Mouse (Mus musculus) midbrain, embryonic 15.5 days (tissue): ENCODE measurements around the gene Stard7. TPM values are rescaled to one million over a fixed set of nuclear protein-coding genes. Genes with fewer than 3 reads are reported as not detected.
"Not testable (repeated sequence)": the region's sequence is repeated elsewhere in the genome, so short reads cannot be mapped to it uniquely, and the experiment has no call there.

ENCODE experiments used
- ATAC-seq: fragments of 200-750 bp; cut with Nextera tagmentation; replicated peaks from 2 replicates; pipeline ENCODE4 v1.8.0; 2017; ENCODE audit warnings: moderate TSS enrichment
- H3K27ac ChIP-seq: fragments of 300-500 bp; sonication (generic); 2 replicates; pipeline ENCODE4 v1.5.1; 2015; ENCODE audit warnings: mild to moderate bottlenecking, inconsistent platforms
- H3K27me3 ChIP-seq: fragments of 300-500 bp; sonication (generic); replicated peaks from 2 replicates; pipeline ENCODE4 v1.6.1; 2015; ENCODE audit warnings: inconsistent platforms
- H3K36me3 ChIP-seq: fragments of 300-500 bp; sonication (generic); replicated peaks from 2 replicates; pipeline ENCODE4 v1.6.1; 2015; ENCODE audit warnings: inconsistent platforms
- H3K4me1 ChIP-seq: fragments of 300-500 bp; sonication (generic); 2 replicates; pipeline ENCODE4 v1.6.1; 2015; ENCODE audit warnings: inconsistent platforms
- H3K4me2 ChIP-seq: fragments of 300-500 bp; sonication (generic); 2 replicates; pipeline ENCODE4 v1.6.1; 2015; ENCODE audit warnings: inconsistent platforms, mild to moderate bottlenecking, moderate library complexity
- H3K4me3 ChIP-seq: fragments of 300-500 bp; sonication (generic); 2 replicates; pipeline ENCODE4 v1.5.1; 2015; ENCODE audit warnings: mild to moderate bottlenecking, inconsistent platforms
- H3K9ac ChIP-seq: fragments of 300-500 bp; sonication (generic); 2 replicates; pipeline ENCODE4 v1.6.1; 2015; ENCODE audit warnings: mild to moderate bottlenecking, inconsistent platforms
- H3K9me3 ChIP-seq: fragments of 300-500 bp; sonication (generic); 2 replicates; pipeline ENCODE4 v1.6.1; 2016; ENCODE audit warnings: inconsistent platforms
- WGBS: fragments of 180-500 bp; shearing (Covaris S2); methylation state at CpG from one replicate; pipeline ENCODE4 v1.1.7; 2015; ENCODE audit warnings: mixed read lengths; 5-methylcytosine and 5-hydroxymethylcytosine counted together
- polyA plus RNA-seq: library from polyadenylated mRNA; unstranded; fragments of >200 nt; fragmentation: Nextera tagmentation; extraction: Ambion mirVana; gene quantifications from 2 replicates; pipeline ENCODE4 v1.2.1, GENCODE M21; 2015

The Stard7 gene
- polyA plus RNA-seq, 1 experiment from 2014 or later: 90.8 TPM

DNA sequence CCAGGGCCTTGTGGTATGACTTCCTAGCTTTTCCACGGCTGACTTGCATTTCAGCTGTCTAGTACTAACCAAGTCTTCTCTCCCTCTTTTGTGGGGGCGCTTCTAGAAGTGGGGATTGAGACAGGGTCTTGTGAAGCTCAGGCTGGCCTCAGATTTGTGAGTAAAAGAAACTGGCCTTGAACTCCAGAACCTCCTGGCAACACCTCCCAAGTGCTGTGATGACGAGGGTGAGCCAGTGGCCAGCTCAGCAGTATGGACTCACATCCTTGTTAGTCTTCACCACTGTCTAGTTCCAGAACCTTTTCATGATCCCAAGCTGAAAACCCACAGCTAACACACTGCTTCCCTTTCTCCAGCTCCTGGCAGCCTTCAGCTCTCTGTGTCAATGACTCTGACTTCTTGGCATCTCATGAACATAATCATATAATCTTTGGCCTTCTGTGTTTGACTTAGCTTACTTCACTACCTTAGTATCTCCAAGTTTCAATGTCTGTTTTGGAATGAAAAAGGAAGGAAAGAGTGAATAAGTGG lies 15.3 kb upstream of the Stard7 start:
- WGBS: 86% methylated on average over 3 of the region's 3 CpGs
- Histone ChIP-seq H3K4me2 (no peak overlapping the region), H3K4me1 (peaks cover 17% of the 10 kb centered on the region), H3K4me3 (no peak overlapping the region), H3K9me3 (no peaks in the 10 kb centered on the region), H3K9ac (no peak overlapping the region), H3K27me3 (no peaks in the 10 kb centered on the region), H3K27ac (no peak overlapping the region), H3K36me3 (peaks cover 28% of the 10 kb centered on the region)
- ATAC-seq: no peak

DNA sequence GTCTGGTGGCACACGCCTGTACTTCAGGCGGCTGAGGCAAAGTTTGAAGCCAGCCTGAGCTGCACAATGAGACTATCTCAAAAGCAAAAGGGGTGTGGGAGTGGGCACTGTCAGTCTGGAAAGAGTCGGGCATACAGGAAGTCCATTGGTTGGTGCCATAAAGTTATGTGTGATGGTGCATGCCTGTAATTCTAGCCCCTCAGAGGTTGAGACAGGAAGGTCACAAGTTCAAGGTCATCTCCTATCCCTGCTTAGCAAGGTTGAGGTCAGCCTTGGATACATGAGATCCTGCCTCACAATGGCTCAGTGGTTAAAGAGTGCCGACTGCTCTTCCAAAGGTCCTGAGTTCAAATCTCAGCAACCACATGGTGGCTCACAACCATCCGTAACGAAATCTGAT lies 14.7 kb upstream of the Stard7 start:
- Histone ChIP-seq H3K4me1 (peaks cover 11% of the 10 kb centered on the region), H3K27me3 (no peaks in the 10 kb centered on the region), H3K4me3 (no peak overlapping the region), H3K36me3 (peaks cover 28% of the 10 kb centered on the region), H3K4me2 (no peak overlapping the region), H3K9ac (no peak overlapping the region), H3K27ac (no peak overlapping the region), H3K9me3 (no peaks in the 10 kb centered on the region)
- WGBS: 91% methylated on average over 6 of the region's 6 CpGs
- ATAC-seq: no peak

GRCm38 (mm10) chr2:127259340-127259739 lies 10.7 kb upstream of the Stard7 start:
- ATAC-seq: no peak
- H3K9me3 ChIP-seq: no peaks in the 10 kb centered on the region

GRCm38 (mm10) chr2:127262480-127262879 lies 7.5 kb upstream of the Stard7 start:
- ATAC-seq: no peak
- no peak overlapping the region for H3K27ac ChIP-seq
- peaks cover 19% of the 10 kb centered on the region for H3K36me3 ChIP-seq
- no peak overlapping the region for H3K4me2 ChIP-seq
- H3K4me3 ChIP-seq: no peak overlapping the region
- no peaks in the 10 kb centered on the region for H3K4me1 ChIP-seq
- no peaks in the 10 kb centered on the region for H3K9me3 ChIP-seq
- no peaks in the 10 kb centered on the region for H3K27me3 ChIP-seq
- H3K9ac ChIP-seq: no peak overlapping the region

More at GRCm38 (mm10) chr2:127259340-127259739, 10.7 kb upstream of the Stard7 start:
- H3K27ac ChIP-seq: no peak overlapping the region
- no peak overlapping the region for H3K9ac ChIP-seq
- H3K4me3 ChIP-seq: no peak overlapping the region
- H3K4me2 ChIP-seq: no peak overlapping the region
- no peaks in the 10 kb centered on the region for H3K27me3 ChIP-seq
- peaks cover 28% of the 10 kb centered on the region for H3K36me3 ChIP-seq
- 89% methylated on average over 5 of the region's 5 CpGs for WGBS
- no peaks in the 10 kb centered on the region for H3K4me1 ChIP-seq

- no peaks in the 10 kb centered on the region for H3K27me3 ChIP-seq
- no peak overlapping the region for H3K9ac ChIP-seq
- WGBS: 35% methylated on average over 4 of the region's 4 CpGs
- no peak overlapping the region for H3K4me2 ChIP-seq
- no peak overlapping the region for H3K27ac ChIP-seq
- H3K9me3 ChIP-seq: no peaks in the 10 kb centered on the region
- no peak for ATAC-seq
- H3K4me1 ChIP-seq: peaks cover 14% of the 10 kb centered on the region
- H3K36me3 ChIP-seq: no peaks in the 10 kb centered on the region
- H3K4me3 ChIP-seq: no peak overlapping the region
Observed at GRCm38 (mm10) chr2:127267854-127268253, 2.2 kb upstream of the Stard7 start.

DNA sequence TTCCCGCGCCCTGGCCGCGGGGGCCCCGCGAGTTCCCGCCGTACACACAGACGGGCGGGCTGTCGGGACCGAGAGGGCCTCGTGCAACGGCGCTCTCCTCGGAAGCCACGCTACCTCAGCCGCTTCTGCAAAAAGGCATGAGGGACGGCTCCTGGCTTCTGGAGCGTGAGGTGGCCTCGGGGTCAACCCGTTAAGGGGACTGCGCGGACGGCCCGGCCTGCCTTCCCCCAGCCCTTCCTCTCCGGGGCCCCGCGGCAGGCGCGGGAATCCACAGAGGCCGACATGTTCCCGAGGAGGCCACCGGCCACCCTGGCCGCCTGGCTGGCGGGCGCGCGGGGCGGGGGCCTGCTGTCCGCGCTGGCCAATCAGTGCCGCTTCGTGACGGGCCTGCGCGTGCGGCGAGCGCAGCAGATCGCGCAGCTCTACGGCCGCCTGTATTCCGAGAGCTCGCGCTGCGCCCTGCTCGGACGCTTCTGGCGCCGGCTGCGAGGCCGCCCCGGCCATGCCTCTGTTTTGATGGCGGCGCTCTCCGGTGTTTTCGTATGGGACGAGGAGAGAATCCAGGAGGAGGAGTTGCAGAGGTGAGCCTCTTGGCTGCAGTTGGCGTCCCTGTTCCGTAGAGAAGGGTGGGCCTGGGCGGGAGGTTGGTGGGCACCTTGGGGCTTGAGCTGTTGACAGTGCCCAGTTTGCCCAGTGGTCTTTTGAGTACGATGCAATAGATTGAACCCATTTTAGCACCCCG lies 453 bp downstream of the Stard7 start:
- Histone ChIP-seq H3K9ac (peak overlapping the region; percentile 59), H3K9me3 (no peaks in the 10 kb centered on the region), H3K27me3 (no peaks in the 10 kb centered on the region), H3K4me2 (peak overlapping the region; percentile 85), H3K4me3 (peak overlapping the region; percentile 62), H3K27ac (peak overlapping the region; percentile 85), H3K36me3 (no peaks in the 10 kb centered on the region), H3K4me1 (peaks cover 26% of the 10 kb centered on the region)
- WGBS: under 1% methylated on average over 62 of the region's 75 CpGs
- peak; percentile 97 for ATAC-seq

DNA sequence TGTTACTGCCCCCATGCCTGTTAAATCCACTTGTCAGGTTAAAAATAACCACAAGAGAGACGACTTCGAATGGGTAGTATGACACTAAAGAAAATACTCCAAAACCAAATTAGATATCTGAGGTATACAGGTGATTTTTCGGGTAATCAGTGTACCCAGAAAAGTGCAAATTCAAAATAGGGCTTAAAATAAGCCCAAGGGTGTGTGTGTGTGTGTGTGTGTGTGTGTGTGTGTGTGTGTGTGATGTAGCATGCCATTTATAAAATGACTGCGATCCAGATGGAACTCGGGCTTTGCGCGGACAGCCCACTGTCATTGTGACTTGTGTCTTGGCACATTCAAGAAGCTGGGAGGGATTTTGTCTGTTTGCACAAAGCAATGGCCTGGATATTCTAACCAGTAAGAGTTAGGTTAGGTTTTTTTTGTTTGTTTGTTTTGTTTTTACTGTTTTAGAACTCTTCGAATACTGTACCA lies 1.1 kb downstream of the Stard7 start:
- H3K9me3 ChIP-seq: no peaks in the 10 kb centered on the region
- no peaks in the 10 kb centered on the region for H3K27me3 ChIP-seq
- peak overlapping the region; percentile 85 for H3K4me2 ChIP-seq
- WGBS: 11% methylated on average over 8 of the region's 8 CpGs
- H3K9ac ChIP-seq: peak overlapping the region; percentile 59
- H3K36me3 ChIP-seq: no peaks in the 10 kb centered on the region
- H3K27ac ChIP-seq: peak overlapping the region; percentile 85
- no peak for ATAC-seq
- peak overlapping the region; percentile 62 for H3K4me3 ChIP-seq
- H3K4me1 ChIP-seq: peaks cover 26% of the 10 kb centered on the region

DNA sequence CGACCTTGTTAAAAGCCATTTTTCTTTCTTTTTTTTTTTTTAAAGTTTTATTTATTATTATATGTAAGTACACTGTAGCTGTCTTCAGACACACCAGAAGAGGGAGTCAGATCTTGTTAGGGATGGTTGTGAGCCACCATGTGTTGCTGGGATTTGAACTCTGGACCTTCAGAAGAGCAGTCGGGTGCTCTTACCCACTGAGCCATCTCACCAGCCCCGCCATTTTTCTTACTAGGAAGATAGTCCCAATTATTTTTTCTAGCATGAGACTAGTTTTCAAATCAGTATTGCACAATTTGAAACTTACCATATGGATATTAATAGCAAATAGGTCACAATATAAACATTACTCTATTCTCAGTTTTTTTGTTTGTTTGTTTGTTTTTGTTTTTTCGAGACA lies 2.0 kb downstream of the Stard7 start:
- ATAC-seq, H3K4me3 ChIP-seq, H3K9ac ChIP-seq, H3K27ac ChIP-seq, H3K9me3 ChIP-seq, H3K36me3 ChIP-seq, H3K27me3 ChIP-seq, H3K4me2 ChIP-seq: not testable (repeated sequence)
- WGBS: 93% methylated on average over 4 of the region's 4 CpGs
- peaks cover 26% of the 10 kb centered on the region for H3K4me1 ChIP-seq

DNA sequence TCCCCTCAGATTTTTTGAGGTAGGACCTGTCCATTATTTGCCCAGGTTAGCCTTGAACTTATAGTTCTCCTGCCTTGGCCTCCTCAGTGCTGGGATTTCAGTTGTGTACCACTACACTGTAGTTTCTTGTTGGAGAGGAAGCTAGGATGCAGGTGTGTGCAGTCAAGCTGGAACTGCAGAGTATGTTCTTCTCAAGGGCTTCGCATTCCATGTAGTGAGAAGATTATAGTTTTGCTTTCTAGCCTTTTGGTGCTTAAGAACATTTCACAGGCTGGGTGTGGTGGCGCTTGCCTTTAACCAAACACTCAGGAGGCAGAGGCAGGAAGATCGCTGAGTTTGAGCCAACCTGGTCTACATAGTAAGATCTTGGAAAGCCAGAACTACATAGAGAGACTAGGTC lies 2.8 kb downstream of the Stard7 start:
- H3K9me3 ChIP-seq: no peaks in the 10 kb centered on the region

GRCm38 (mm10) chr2:127274590-127274989 lies 4.6 kb downstream of the Stard7 start:
- 88% methylated on average over 2 of the region's 2 CpGs for WGBS

More for the DNA sequence above, 2.8 kb downstream of the Stard7 start:
- Histone ChIP-seq H3K27me3 (no peaks in the 10 kb centered on the region), H3K9ac (no peak overlapping the region), H3K36me3 (no peaks in the 10 kb centered on the region), H3K4me1 (peaks cover 26% of the 10 kb centered on the region), H3K4me3 (no peak overlapping the region), H3K27ac (no peak overlapping the region), H3K4me2 (no peak overlapping the region)
- ATAC-seq: no peak
- 98% methylated on average over 3 of the region's 3 CpGs for WGBS

DNA sequence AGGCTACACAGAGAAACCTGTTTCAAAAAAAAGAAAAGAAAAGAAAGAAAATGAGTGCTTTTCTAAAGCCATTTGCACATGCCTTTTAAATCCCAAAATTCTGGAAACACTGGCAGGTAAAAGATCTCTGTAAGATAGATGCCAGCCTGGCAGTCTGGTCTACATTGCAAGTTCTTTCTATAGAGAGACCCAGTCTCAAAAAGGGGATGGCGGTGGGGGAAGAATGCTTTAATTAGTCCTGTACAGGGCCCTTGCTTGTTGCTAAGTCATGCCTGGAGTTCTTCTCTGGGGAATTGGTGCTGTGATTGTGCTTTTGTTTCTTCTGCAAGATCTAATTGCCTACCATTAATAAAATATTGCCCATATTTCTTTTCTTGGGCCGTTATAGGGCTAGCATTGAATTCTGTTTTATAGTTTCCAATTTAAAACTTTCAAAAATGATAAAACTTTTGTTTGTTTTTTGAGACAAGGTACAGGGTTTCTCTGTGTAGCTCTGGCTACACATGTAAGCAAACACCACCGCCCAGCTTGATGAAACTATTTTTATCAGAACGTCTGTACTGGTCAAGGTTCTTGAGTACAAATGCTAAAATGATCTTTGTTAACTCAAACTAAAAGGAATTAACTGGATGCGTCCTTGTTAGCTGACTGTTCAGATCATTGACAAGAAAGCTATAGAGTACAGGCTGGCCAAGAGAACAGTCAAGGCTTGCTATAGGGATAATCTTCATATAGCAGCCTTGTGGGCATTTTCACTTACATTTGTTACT lies 5.7 kb downstream of the Stard7 start:
- Histone ChIP-seq H3K36me3 (no peaks in the 10 kb centered on the region), H3K4me1 (peaks cover 26% of the 10 kb centered on the region), H3K9me3 (no peaks in the 10 kb centered on the region), H3K4me2 (no peak overlapping the region), H3K9ac (no peak overlapping the region), H3K4me3 (no peak overlapping the region), H3K27ac (no peak overlapping the region), H3K27me3 (no peaks in the 10 kb centered on the region)
- 82% methylated on average over 5 of the region's 5 CpGs for WGBS
- ATAC-seq: no peak

More at GRCm38 (mm10) chr2:127274590-127274989, 4.6 kb downstream of the Stard7 start:
- Histone ChIP-seq H3K36me3 (no peaks in the 10 kb centered on the region), H3K27ac (no peak overlapping the region), H3K4me2 (no peak overlapping the region), H3K4me3 (no peak overlapping the region), H3K27me3 (no peaks in the 10 kb centered on the region), H3K4me1 (peaks cover 26% of the 10 kb centered on the region), H3K9ac (no peak overlapping the region), H3K9me3 (no peaks in the 10 kb centered on the region)
- no peak for ATAC-seq

DNA sequence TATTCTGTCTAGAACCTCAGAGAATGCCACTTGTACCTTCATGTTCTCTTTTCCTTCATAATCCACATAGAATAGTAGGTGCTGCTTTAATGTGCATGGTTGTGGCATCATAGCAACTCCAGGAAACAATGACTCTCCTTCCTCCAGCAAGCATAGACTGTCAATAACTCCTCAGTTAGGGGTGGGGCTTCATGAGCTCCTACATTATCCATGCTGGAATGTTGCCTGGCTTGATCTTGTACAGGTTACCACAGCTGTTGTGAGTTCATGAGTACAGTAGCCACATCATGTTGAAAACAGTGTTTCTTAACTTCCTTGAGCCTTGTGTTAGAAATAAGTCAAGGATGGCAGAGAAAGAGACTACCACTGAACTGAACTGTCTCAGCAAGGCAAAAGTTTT lies 8.1 kb downstream of the Stard7 start:
- Histone ChIP-seq H3K27me3 (no peaks in the 10 kb centered on the region), H3K9ac (no peak overlapping the region), H3K4me3 (no peak overlapping the region), H3K27ac (no peak overlapping the region), H3K9me3 (no peaks in the 10 kb centered on the region), H3K4me2 (no peak overlapping the region), H3K36me3 (no peaks in the 10 kb centered on the region), H3K4me1 (peaks cover 10% of the 10 kb centered on the region)
- ATAC-seq: no peak
